Comparison of ENCODE assay signal across 20 mouse cellular contexts in genomic region chr7:57260201-57260600, GRCm38 (mm10).
"Had no signal": no experiment of that assay in that cellular context is flagged by ENCODE, and none has a peak within 500 bp of the region (broad histone marks: within the 10 kb centered on the region; RNA-seq: fewer than 3 reads in every experiment).

No protein-coding gene starts in this region.

- H3K27ac ChIP-seq: lung, embryonic 15.5 days; midbrain, embryonic 10.5 days; midbrain, embryonic 12.5 days; neural tube, embryonic 13.5 days; neural tube, embryonic 15.5 days; stomach, embryonic 15.5 days; stomach, postnatal 0 days had no signal

- H3K9ac ChIP-seq: liver, postnatal 0 days; lung, embryonic 15.5 days; midbrain, embryonic 12.5 days; neural tube, embryonic 13.5 days; neural tube, embryonic 15.5 days; stomach, embryonic 15.5 days had no signal

- H3K4me2 ChIP-seq: lung, embryonic 15.5 days; midbrain, embryonic 12.5 days; neural tube, embryonic 13.5 days; neural tube, embryonic 15.5 days; stomach, embryonic 15.5 days had no signal

- H3K9me3 ChIP-seq: lung, embryonic 15.5 days; midbrain, embryonic 10.5 days; midbrain, embryonic 12.5 days; neural tube, embryonic 13.5 days; neural tube, embryonic 15.5 days; stomach, embryonic 15.5 days had no signal

- H3K4me3 ChIP-seq: lung, embryonic 15.5 days; midbrain, embryonic 10.5 days; midbrain, embryonic 12.5 days; myocyte; neural tube, embryonic 13.5 days; neural tube, embryonic 15.5 days; stomach, embryonic 15.5 days had no signal

- DNase-seq: liver, postnatal 0 days; lung, adult 2 months; lung, postnatal 14 days; lung, postnatal 36 days; midbrain, embryonic 14.5 days; retina, postnatal 1 day; right cerebral cortex, adult 18-20 months; thymus, adult 2 months; thymus, postnatal 25 days; thymus, postnatal 4 days had no signal

- H3K27me3 ChIP-seq: lung, embryonic 15.5 days; midbrain, embryonic 12.5 days; neural tube, embryonic 13.5 days; neural tube, embryonic 15.5 days; stomach, embryonic 15.5 days had no signal

- H3K36me3 ChIP-seq: lung, embryonic 15.5 days; midbrain, embryonic 10.5 days; midbrain, embryonic 12.5 days; neural tube, embryonic 13.5 days; neural tube, embryonic 15.5 days; stomach, embryonic 15.5 days had no signal

- ATAC-seq: liver, postnatal 0 days; lung, postnatal 0 days; midbrain, embryonic 16.5 days had no signal

- H3K4me1 ChIP-seq: lung, embryonic 15.5 days; midbrain, embryonic 10.5 days; midbrain, embryonic 12.5 days; neural tube, embryonic 13.5 days; neural tube, embryonic 15.5 days; stomach, embryonic 15.5 days had no signal
